Mouse (Mus musculus) MN1 (cell line): Measurements from ENCODE around the gene AC161166.1.

Experiments used
- DNase-seq: peaks from one replicate; pipeline ENCODE4 v3.0.0-alpha.2; 2016; ENCODE audit warnings: low spot score

The AC161166.1 gene

GRCm38 (mm10) chr7:24512355-24512754 is at the start of gene AC161166.1:
Gene AC161166.1, minus strand, starts transcription at chr7:24512455.
- DNase-seq: no peak

GRCm38 (mm10) chr7:24561450-24561849 is 49.2 kb upstream of the AC161166.1 start:
- no peak for DNase-seq

DNA sequence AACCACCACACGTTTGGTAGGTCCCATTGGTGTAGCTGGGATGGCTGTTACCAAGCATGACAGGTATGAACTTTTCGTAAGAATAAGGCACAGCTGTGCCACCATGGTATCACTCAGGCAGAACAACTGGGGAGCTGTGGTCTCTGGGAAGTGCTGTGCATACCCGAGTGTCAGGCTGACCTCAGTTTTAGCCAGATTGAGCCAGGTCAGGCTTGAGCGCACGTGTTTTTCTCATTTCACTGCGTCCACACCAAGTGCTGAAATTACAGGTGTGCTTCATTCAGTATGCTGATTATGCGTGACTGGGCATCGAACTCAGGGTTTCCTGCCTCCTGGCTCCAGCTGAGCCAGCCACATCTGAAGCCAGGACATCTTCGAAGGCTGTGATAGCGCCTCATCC is 43.5 kb upstream of the AC161166.1 start:
- no peak for DNase-seq

DNA sequence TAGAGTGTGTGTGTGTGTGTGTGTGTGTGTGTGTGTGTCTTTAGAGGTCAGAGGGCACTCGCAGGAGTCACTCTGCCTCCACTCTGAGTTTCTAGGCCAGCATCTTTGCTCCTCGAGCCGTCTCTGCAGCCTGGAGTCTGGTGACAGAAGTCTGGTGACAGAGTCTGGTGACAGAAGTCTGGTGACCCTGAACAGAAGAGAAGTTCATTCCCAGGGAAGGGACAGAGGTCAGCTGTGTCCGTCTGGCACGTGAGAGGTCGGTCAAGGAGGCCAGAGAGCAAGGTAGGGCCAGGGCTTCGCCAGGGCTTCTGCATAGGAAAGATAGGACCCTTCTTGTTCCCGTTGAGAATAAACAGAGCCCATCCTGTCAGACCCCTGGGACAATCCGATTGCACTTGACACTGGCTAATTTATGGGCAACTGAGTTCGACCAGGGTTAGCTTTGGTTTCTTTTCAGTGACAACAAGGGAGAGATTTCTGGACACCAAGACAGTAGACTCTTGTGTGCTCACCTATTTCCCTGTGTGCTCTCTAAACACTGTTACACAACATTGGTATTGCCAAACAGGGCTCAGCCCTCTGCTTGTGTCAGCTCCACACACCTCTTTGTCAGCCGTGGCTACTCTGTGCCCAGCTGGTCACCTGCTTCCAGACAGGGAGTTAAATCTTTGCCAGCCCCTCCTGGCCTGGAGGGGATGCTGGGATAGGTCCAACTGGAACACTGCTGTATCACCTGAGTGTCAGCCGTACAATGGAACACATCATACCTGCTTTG is 39.9 kb upstream of the AC161166.1 start:
- DNase-seq: no peak

GRCm38 (mm10) chr7:24547534-24548036 is 35.3 kb upstream of the AC161166.1 start:
- DNase-seq: no peak

DNA sequence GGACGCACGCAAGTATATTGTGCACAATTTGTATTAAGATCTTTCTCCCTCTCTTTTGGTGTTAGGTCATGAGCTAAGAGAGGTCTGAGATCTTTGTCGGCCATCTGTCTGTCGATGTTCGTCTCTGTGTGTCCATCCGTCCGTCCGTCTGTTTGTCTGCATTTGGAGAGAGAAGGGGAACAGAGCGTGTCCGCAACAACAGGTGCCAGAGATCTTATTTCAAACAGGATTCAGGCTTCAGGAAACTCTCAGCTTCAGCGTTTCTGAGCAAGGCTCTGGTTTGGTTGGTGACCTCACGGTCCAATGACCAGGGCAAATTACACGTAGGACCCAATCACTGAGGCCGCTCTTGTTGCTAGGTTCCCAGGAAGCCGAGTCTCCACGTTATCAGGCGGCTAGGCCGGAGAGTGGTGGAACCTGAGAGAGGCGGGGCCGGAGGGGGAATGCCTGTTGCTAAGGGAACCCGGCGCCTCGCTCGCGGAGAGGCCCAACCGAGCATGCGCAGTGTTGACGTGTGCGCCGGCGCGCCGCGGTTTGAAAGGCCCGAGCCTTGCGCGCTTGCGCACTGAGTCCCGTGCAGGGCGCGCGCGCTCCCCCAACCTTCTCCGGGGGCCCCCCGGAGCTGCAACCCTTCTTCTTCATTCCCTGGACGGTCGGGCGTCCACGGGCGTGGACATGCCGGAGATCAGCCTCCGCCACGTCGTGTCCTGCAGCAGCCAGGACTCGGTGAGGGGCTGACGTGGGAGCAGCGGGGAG is 34.6 kb upstream of the AC161166.1 start:
- peak; percentile 99 for DNase-seq

DNA sequence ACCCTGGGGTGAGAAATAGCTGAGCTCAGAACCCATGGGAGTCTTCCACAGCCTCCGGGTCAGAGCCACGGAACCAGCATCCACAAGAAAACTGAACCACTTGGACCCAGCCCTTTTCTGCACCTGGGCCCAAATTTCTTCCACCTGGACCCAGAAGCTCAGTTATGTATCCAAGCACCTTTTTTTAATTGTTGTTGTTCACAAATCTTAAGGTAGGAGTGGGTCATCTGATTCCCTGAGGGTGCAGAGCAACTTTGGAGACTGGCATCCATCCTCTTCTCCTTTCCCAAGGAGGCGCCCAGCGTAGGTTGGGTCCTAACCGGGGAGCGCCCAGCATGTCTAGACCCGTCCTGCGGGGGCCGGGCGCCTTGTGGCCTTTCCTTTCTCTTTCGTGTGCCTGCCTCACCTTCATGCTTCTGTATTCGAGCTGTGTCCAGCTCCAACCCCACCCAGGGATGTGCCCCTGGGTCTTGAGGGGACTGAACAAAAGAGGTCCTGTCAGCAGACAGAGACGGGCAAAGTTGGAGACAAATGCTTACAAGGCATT is 33.9 kb upstream of the AC161166.1 start, which contains the start of the genes Pinlyp and Xrcc1:
TSS of gene Pinlyp (minus strand) at position 51 of the 547 bp plus-strand sequence.
TSS of gene Xrcc1 (plus strand) at position 222 of the 547 bp plus-strand sequence.
- peak; percentile 39 for DNase-seq

DNA sequence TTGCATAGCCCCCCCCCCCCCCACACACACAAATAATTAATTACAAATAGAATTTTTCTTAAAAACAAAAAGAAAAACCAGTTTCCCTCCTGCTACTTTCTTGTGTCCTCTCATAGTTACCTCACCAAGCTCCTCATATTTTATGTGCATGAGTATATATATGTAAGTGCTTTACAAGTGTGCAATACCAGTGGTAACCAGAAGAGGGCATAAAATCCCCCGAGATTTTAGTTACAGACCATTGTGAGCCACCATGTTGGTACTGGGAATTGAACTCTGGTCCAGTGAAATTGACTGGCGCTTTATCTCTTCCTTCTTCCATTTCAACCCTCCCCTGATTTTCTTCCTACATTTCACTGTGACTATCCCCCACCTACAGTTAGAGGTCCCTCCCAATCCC is 32.3 kb upstream of the AC161166.1 start:
- no peak for DNase-seq

- DNase-seq: no peak
Measured at GRCm38 (mm10) chr7:24539686-24540085, 27.4 kb upstream of the AC161166.1 start.

GRCm38 (mm10) chr7:24538701-24539100 is 26.4 kb upstream of the AC161166.1 start:
- DNase-seq: no peak

DNA sequence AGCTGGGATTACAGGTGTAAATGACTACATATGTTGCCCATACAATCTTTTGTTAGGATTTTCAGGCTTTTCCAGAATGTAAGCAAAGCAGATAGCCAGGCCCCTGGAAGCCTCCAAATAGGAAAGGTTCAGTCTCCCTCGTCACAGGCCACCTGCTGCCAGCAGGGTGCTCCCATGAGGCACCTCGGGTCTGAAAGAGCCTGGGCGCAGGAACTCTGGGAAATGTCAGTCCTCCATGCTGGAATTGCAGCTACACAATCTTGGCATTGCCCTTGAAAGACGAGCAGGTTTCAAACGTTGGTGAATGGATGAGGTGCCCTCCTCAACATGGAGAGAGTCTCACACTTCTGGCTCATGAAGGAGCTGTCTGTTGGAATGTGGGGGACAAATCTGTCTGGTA is 25.9 kb upstream of the AC161166.1 start:
- no peak for DNase-seq

DNA sequence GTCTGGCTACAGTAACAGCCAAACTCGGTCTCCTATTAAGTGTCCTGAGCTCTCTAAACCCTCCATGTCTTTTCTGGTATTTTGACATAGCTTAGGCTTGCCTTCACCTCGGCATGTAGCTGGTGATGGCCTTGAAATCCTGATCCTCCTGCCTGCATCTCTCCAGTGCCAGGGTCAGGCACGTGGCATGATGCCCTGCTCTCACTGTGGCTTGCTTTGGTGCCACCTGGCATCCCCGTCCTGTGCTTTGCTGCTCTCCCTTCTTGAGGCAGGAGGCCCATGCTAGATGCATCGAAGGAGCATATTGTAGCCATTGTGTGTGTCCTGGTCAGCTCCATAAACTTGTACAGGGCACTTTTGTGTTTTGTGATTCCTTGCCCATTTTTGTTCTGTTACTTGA is 25.3 kb upstream of the AC161166.1 start:
- no peak for DNase-seq

DNA sequence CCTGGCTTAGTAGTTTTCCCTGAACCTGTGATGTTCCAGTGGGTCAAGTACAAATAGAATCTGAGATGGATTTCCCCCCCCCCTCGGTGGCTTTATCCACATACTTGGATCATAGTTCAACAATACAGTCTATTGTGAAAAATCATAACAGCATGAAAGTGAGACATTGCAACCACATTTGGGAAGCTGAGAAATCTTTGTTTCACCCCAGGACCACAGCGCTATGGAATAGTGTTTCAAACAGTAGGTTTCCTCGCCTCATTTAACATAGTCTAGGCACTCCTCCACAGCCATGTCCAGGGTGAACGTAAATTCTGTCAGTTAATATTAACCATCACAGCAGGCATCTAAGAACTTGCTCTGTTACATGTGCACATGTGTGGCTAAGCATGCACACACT is 24.8 kb upstream of the AC161166.1 start:
- no peak for DNase-seq

DNA sequence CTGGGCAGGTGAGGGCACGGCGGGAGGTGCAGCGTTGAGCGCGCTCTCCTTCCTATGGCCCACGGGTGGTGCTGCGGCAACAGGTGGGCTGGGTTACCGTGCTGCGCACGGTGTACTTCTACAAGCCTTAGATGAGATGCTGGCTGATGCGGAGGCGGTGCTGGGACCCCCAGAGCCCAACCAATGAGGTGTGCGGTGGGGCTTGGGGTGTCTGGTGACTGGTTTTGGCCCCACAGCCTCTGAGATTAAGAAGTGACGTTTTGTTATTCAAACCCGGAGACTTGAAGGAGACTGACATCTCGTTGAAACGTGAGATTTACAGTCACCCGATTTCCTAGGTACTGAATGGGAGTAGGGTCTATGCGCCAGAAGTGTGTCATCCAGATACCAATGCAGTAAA is 22.0 kb upstream of the AC161166.1 start:
- DNase-seq: no peak

DNA sequence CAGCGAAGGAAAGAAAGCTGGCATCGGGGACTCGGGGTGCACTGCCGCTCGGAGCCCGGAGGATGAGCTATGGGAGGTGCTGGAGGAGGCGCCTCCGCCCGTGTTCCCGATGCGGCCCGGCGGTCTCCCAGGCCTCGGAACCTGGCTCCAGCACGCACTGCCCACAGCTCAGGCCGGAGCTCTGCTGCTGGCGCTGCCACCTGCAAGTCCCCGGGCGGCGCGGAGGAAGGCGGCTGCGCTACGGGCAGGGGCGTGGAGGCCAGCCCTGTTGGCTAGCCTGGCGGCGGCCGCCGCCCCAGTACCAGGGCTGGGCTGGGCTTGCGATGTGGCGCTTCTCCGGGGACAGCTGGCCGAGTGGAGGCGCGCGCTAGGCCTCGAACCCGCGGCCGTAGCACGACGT is 21.6 kb upstream of the AC161166.1 start:
- no peak for DNase-seq

DNA sequence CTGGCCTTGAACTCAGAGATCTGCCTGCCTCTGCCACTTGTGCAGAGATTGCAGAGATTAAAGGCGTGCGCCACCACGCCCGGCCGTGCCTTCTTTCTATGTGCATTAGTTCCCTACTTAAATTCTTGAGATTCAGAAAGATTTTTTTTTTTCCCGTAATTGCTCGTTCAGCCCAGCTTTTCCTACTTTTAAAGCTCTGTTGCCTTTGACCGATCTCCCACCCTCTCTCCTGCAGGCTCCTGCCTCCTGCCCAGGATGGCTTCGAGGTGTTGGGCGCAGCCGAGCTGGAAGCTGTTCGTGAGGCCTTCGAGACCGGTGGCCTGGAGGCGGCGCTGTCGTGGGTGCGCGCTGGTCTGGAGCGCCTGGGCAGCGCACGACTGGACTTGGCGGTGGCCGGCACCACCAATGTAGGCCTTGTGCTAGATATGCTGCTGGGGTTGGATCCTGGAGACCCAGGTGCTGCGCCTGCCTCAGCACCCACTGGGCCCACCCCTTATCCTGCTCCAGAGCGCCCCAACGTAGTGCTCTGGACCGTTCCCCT is 20.8 kb upstream of the AC161166.1 start:
- DNase-seq: no peak

- peak; percentile 79 for DNase-seq
Measured at GRCm38 (mm10) chr7:24531211-24531971, 19.1 kb upstream of the AC161166.1 start.

DNA sequence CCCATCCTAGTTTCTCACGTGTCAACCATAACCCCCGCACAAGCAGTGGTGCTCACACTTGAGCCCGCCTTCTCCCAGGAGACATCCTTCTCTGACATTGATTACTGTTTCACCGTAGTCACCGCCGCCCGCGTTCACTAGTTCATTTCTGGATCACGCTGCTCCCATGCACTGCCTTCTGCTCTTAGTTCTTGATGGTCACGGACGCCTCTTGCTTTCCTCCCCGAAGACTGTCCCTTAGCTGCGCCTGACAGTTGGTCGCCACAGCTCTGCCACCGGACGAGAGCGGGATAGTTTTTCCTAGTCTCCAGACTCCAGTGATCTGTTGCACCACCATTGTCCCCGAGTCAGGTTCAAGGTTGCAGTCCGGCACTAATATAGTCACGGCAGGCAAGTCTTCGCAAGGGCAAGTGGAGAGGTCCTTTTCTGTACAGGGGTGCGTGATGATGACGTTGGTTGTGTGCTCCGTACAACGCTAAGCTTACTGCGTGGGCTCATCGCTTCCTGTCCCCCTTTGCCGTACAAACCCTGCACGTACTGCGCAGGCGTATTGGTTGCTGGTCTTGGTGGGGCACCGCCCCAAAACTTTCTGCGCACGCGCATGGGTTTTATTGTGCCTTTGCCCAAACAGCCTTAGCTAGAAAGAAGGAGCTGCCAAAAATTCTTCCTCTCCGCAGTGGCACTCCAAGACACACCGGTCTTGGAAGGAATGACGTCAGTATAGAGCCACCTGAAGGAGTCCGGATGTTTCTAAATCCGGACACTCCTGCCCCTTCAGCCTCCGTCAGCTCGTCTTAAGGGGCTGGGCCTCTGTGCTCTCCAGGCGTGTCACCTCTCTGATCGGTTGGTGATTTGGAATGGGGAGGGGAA is 18.0 kb upstream of the AC161166.1 start, which contains the start of gene Irgq:
TSS of gene Irgq (plus strand) at position 628 of the 870 bp plus-strand sequence.
- DNase-seq: peak; percentile 98

DNA sequence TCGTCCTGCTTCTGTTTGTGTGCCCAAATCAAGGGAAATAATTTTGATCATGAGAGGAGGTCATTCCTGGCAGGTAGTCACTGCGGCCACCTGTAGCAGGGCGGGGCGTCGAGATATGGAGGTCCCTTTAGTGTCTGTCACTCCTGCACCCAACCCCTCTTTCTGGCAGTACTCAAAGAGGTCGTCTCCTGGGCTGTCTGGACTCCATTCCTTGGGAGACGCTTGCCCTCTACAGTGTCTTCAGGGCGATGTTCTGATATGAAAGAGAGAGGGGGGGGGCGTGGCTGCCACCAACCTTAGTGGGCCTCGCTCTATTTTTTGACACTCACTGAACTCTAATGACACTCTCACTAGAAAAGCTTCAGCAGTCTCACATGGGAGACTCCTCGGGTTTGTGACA is 17.3 kb upstream of the AC161166.1 start:
- peak; percentile 43 for DNase-seq

- DNase-seq: peak; percentile 64
Measured at GRCm38 (mm10) chr7:24528861-24529260, 16.6 kb upstream of the AC161166.1 start.
